ENCODE assay signal across 7 mouse cellular contexts in genomic region chr2:165993173-165993900, GRCm38 (mm10). TPM values are rescaled to one million over a fixed set of nuclear protein-coding genes. Genes with fewer than 3 reads are reported as not detected.
DNase-seq lines count a peak whose midpoint lies in the region; ATAC-seq and TF ChIP-seq lines count a peak whose summit lies in the region.

No protein-coding gene starts in this region.

- peak; percentile 33 for DNase-seq in lung, adult 2 months
- no peak for DNase-seq in lung, postnatal 36 days
- DNase-seq in midbrain, embryonic 14.5 days = peak; percentile 53
- no peak for DNase-seq in right cerebral cortex, postnatal 14 days

- no peaks in the 10 kb centered on the region for H3K27me3 ChIP-seq in intestine, postnatal 0 days (replicated peaks; ENCODE audit: control insufficient read depth, insufficient read depth, low read length)
- no peaks in the 10 kb centered on the region for H3K27me3 ChIP-seq in midbrain, embryonic 14.5 days (ENCODE audit: control insufficient read depth, insufficient read depth, low read length)

- no peaks in the 10 kb centered on the region for H3K36me3 ChIP-seq in intestine, postnatal 0 days (ENCODE audit: control insufficient read depth, insufficient read depth)
- H3K36me3 ChIP-seq in midbrain, embryonic 14.5 days (ENCODE audit: control insufficient read depth, insufficient read depth, low read length) = no peaks in the 10 kb centered on the region

- H3K4me1 ChIP-seq in lung, adult 2 months (ENCODE audit: control insufficient read depth, insufficient read depth, low read length) = peaks cover 6% of the 10 kb centered on the region
- peaks cover 1% of the 10 kb centered on the region; the same call in 1 of the 2 replicates for H3K4me1 ChIP-seq in bone marrow, adult 2 months (ENCODE audit: control insufficient read depth, insufficient read depth, low read length)
- 0 out of 2 replicates have a peak, but pooled peaks cover 3% of the 10 kb centered on the region for H3K4me1 ChIP-seq in intestine, postnatal 0 days (replicated peaks; ENCODE audit: control insufficient read depth, insufficient read depth, low read length)
- H3K4me1 ChIP-seq in midbrain, embryonic 14.5 days (ENCODE audit: control insufficient read depth, insufficient read depth, low read length) = peaks cover 11% of the 10 kb centered on the region; the same call in 1 of the 2 replicates

- WGBS in lung, adult 2 months = 1% methylated on average over 35 of the region's 35 CpGs
- WGBS in bone marrow, adult 2 months = under 1% methylated on average over 35 of the region's 35 CpGs
- WGBS in intestine, postnatal 0 days = 5% methylated on average over 35 of the region's 35 CpGs
- 4% methylated on average over 35 of the region's 35 CpGs for WGBS in midbrain, embryonic 14.5 days

- peak overlapping the region; percentile 99 for H3K4me2 ChIP-seq in intestine, postnatal 0 days (replicated peaks; ENCODE audit: low read depth)
- peak overlapping the region; percentile 84 for H3K4me2 ChIP-seq in midbrain, embryonic 14.5 days (ENCODE audit: low read length)

- 0 out of 2 replicates have a peak, but pooled peaks have one; percentile 33 for ATAC-seq in erythroid progenitor cell, adult 5-6 weeks (replicated peaks; ENCODE audit: low FRiP score, poor library complexity, severe bottlenecking)
- ATAC-seq in intestine, postnatal 0 days = no peak
- peak; percentile 57 for ATAC-seq in midbrain, embryonic 14.5 days (ENCODE audit: low FRiP score, low TSS enrichment)

- peak overlapping the region; percentile 93 for H3K27ac ChIP-seq in bone marrow, adult 2 months (ENCODE audit: control insufficient read depth, insufficient read depth, low read depth, low read length, poor library complexity)
- peak overlapping the region; percentile 82; the same call in 1 of the 2 replicates for H3K27ac ChIP-seq in intestine, postnatal 0 days (ENCODE audit: low read depth, low read length)
- peak overlapping the region; percentile 90 for H3K27ac ChIP-seq in midbrain, embryonic 14.5 days (replicated peaks; ENCODE audit: low read depth, low read length)

- H3K9me3 ChIP-seq in intestine, postnatal 0 days (ENCODE audit: control insufficient read depth) = no peaks in the 10 kb centered on the region
- H3K9me3 ChIP-seq in midbrain, embryonic 14.5 days (ENCODE audit: control insufficient read depth, low read length) = no peaks in the 10 kb centered on the region

- TF ChIP-seq POLR2A in lung, adult 2 months (IDR thresholded peaks at IDR 0.05; ENCODE audit: borderline replicate concordance, extremely low read depth, low read depth, low read length) = 0 out of 2 replicates have a peak, but pooled peaks have one; percentile 16
- peak; percentile 24; the same call in 1 of the 2 replicates for TF ChIP-seq POLR2A in bone marrow, adult 2 months (IDR thresholded peaks at IDR 0.05; ENCODE audit: borderline replicate concordance, control insufficient read depth, low read depth, low read length)

- H3K9ac ChIP-seq in intestine, postnatal 0 days (ENCODE audit: low read depth, low read length) = peak overlapping the region; percentile 91
- peak overlapping the region; percentile 94 for H3K9ac ChIP-seq in midbrain, embryonic 14.5 days (replicated peaks; ENCODE audit: low read length)

- peak overlapping the region; percentile 68 for H3K4me3 ChIP-seq in lung, adult 2 months (replicated peaks; ENCODE audit: extremely low read depth, low read depth, low read length)
- peak overlapping the region; percentile 99 for H3K4me3 ChIP-seq in bone marrow, adult 2 months (replicated peaks; ENCODE audit: control insufficient read depth, low read depth, low read length)
- H3K4me3 ChIP-seq in intestine, postnatal 0 days (ENCODE audit: low read depth, low read length) = peak overlapping the region; percentile 96
- H3K4me3 ChIP-seq in midbrain, embryonic 14.5 days (replicated peaks; ENCODE audit: low read depth, low read length) = peak overlapping the region; percentile 92

- no peak for TF ChIP-seq CTCF in lung, adult 2 months (IDR thresholded peaks at IDR 0.05; ENCODE audit: insufficient read depth, low read length)
- no peak for TF ChIP-seq CTCF in bone marrow, adult 2 months (IDR thresholded peaks at IDR 0.05; ENCODE audit: control insufficient read depth, insufficient read depth, low read length)
- no peak for TF ChIP-seq CTCF in intestine, postnatal 0 days (IDR thresholded peaks at IDR 0.05; ENCODE audit: low read depth)

RNA-seq across cellular contexts. Expression of gene Ncoa3, which starts 0.9 kb away (rescaled TPM):
- polyA plus RNA-seq in lung, adult 2 months (2012; rRNA removed) = 35.3 and 40.3 TPM in 2 replicates
- polyA plus RNA-seq in bone marrow, adult 2 months (2011; ENCODE audit: insufficient read depth, insufficient read length, low replicate concordance, missing spikeins) = 12.5 and 25.2 TPM in 2 replicates
- total RNA-seq in erythroid progenitor cell, adult 5-6 weeks (2015; ENCODE audit: low replicate concordance) = 17.6 and 20.5 TPM in 2 replicates
- 3.6 and 3.9 TPM in 2 replicates for total RNA-seq in erythroid progenitor cell, adult 5-6 weeks (2017; ENCODE audit: low replicate concordance)
- 4.7 and 5.7 TPM in 2 replicates for polyA plus RNA-seq in intestine, postnatal 0 days (2015; fragmentation: Nextera tagmentation; extraction: Ambion mirVana)
- polyA plus RNA-seq in midbrain, embryonic 14.5 days (2014; fragmentation: Nextera tagmentation; extraction: Ambion mirVana) = 15.3 and 18.2 TPM in 2 replicates

Comparison
In these comparisons a context has a peak if more than half of its experiments do, and no peak if none do; other contexts are left out.
1. DNase-seq: peak in lung, adult 2 months (single experiment) and midbrain, embryonic 14.5 days (single experiment); none in lung, postnatal 36 days (single experiment) and right cerebral cortex, postnatal 14 days (single experiment).
2. Peak in every context shown above with its lines, with median percentiles within 50 percentile points of each other: H3K4me3 ChIP-seq and H3K27ac ChIP-seq.